Mouse (Mus musculus) heart, embryonic 15.5 days (tissue): Measurements from ENCODE around the gene Ninl. TPM values are rescaled to one million over a fixed set of nuclear protein-coding genes. Genes with fewer than 3 reads are reported as not detected.
A peak's percentile ranks its signal among the peaks of the same experiment; 100 is the strongest.

Source experiments
- ATAC-seq: fragments of 200-750 bp; cut with Nextera tagmentation; replicated peaks from 2 replicates; pipeline ENCODE4 v1.8.0; 2017; ENCODE audit warnings: low read depth, moderate TSS enrichment; ENCODE audit not compliant: insufficient number of reproducible peaks, insufficient read depth, low FRiP score
- H3K27ac ChIP-seq: fragments of 300-500 bp; sonication (generic); 2 replicates; pipeline ENCODE4 v1.5.1; 2015; ENCODE audit warnings: mild to moderate bottlenecking, inconsistent platforms
- H3K27me3 ChIP-seq: fragments of 300-500 bp; sonication (generic); 2 replicates; pipeline ENCODE4 v1.6.1; 2015; ENCODE audit warnings: inconsistent platforms
- H3K36me3 ChIP-seq: fragments of 300-500 bp; sonication (generic); 2 replicates; pipeline ENCODE4 v1.6.1; 2015; ENCODE audit warnings: mild to moderate bottlenecking, inconsistent platforms
- H3K4me1 ChIP-seq: fragments of 300-500 bp; sonication (generic); replicated peaks from 2 replicates; pipeline ENCODE4 v1.6.1; 2015; ENCODE audit warnings: inconsistent platforms
- H3K4me2 ChIP-seq: fragments of 300-500 bp; sonication (generic); 2 replicates; pipeline ENCODE4 v1.6.1; 2015; ENCODE audit warnings: inconsistent platforms, mild to moderate bottlenecking, moderate library complexity
- H3K4me3 ChIP-seq: fragments of 300-500 bp; sonication (generic); 2 replicates; pipeline ENCODE4 v1.5.1; 2015; ENCODE audit warnings: mild to moderate bottlenecking, inconsistent platforms
- H3K9ac ChIP-seq: fragments of 300-500 bp; sonication (generic); 2 replicates; pipeline ENCODE4 v1.6.1; 2015; ENCODE audit warnings: mild to moderate bottlenecking, inconsistent platforms
- H3K9me3 ChIP-seq: fragments of 300-500 bp; sonication (generic); replicated peaks from 2 replicates; pipeline ENCODE4 v1.6.1; 2016; ENCODE audit warnings: inconsistent platforms
- WGBS: fragments of 180-500 bp; shearing (Covaris S2); methylation state at CpG from one replicate; pipeline ENCODE4 v1.1.7; 2015; ENCODE audit warnings: mixed read lengths; 5-methylcytosine and 5-hydroxymethylcytosine counted together
- polyA plus RNA-seq: library from polyadenylated mRNA; unstranded; fragments of >200 nt; fragmentation: Nextera tagmentation; extraction: Ambion mirVana; gene quantifications from 2 replicates; pipeline ENCODE4 v1.2.1, GENCODE M21; 2015

Ninl gene
- polyA plus RNA-seq, 1 experiment from 2014 or later: 2.8 TPM

- Histone ChIP-seq H3K9me3 (no peaks in the 10 kb centered on the region), H3K4me3 (peak overlapping the region; percentile 70), H3K27me3 (no peaks in the 10 kb centered on the region; the same call in 1 of the 2 replicates), H3K36me3 (no peaks in the 10 kb centered on the region), H3K4me1 (peaks cover 9% of the 10 kb centered on the region; the same call in 1 of the 2 replicates), H3K27ac (no peak overlapping the region), H3K9ac (peak overlapping the region; percentile 65), H3K4me2 (peak overlapping the region; percentile 91)
- 77% methylated on average over 1 of the region's 1 CpGs for WGBS
- no peak for ATAC-seq
These were observed 29.6 kb downstream of the Ninl start for GRCm38 (mm10) chr2:151009515-151010085.

- peak; percentile 90 for ATAC-seq
- WGBS: under 1% methylated on average over 50 of the region's 57 CpGs
- Histone ChIP-seq H3K36me3 (no peaks in the 10 kb centered on the region), H3K9me3 (no peaks in the 10 kb centered on the region), H3K27me3 (no peaks in the 10 kb centered on the region; the same call in 1 of the 2 replicates), H3K4me2 (peak overlapping the region; percentile 91), H3K27ac (peak overlapping the region; percentile 59), H3K4me3 (peak overlapping the region; percentile 70), H3K4me1 (peaks cover 9% of the 10 kb centered on the region; the same call in 1 of the 2 replicates), H3K9ac (peak overlapping the region; percentile 65)
These were observed 30.2 kb downstream of the Ninl start for GRCm38 (mm10) chr2:151008939-151009509.

GRCm38 (mm10) chr2:151008517-151008932 is 30.7 kb downstream of the Ninl start:
- ATAC-seq: peak; percentile 16
- WGBS: 0% methylated on average over 21 of the region's 21 CpGs
- Histone ChIP-seq H3K4me3 (peak overlapping the region; percentile 70), H3K9ac (peak overlapping the region; percentile 65), H3K27me3 (no peaks in the 10 kb centered on the region; the same call in 1 of the 2 replicates), H3K9me3 (no peaks in the 10 kb centered on the region), H3K4me1 (peaks cover 9% of the 10 kb centered on the region; the same call in 1 of the 2 replicates), H3K36me3 (no peaks in the 10 kb centered on the region), H3K4me2 (peak overlapping the region; percentile 91), H3K27ac (no peak overlapping the region)

DNA sequence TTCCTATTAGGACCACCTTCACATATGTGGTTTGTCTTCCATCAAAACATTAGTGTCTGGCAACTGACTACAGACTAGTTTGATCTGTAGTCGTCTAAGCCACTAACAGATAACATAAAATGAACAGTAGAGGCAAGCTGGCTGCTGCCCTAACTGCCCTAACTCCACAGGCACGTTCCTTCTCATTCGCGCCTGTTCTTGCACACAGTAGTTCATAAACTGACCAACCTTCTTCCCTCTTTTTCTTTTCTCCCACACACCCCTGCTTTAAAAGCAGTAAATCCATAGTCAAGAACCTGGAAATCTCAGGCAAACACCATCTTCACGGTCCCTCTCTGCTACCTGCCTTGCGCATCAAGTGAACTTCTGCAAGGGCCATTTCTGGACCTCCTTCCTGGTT is 31.2 kb downstream of the Ninl start:
- Histone ChIP-seq H3K4me2 (peak overlapping the region; percentile 91), H3K4me3 (peak overlapping the region; percentile 70), H3K27ac (no peak overlapping the region), H3K4me1 (peaks cover 9% of the 10 kb centered on the region; the same call in 1 of the 2 replicates), H3K9ac (peak overlapping the region; percentile 65; the same call in 1 of the 2 replicates), H3K27me3 (no peaks in the 10 kb centered on the region; the same call in 1 of the 2 replicates), H3K36me3 (no peaks in the 10 kb centered on the region), H3K9me3 (no peaks in the 10 kb centered on the region)
- WGBS: 52% methylated on average over 6 of the region's 6 CpGs
- no peak for ATAC-seq

GRCm38 (mm10) chr2:151006281-151006945 is 32.8 kb downstream of the Ninl start:
- Histone ChIP-seq H3K9ac (no peak overlapping the region), H3K4me3 (no peak overlapping the region), H3K27ac (no peak overlapping the region), H3K4me1 (peaks cover 16% of the 10 kb centered on the region; the same call in 1 of the 2 replicates), H3K27me3 (no peaks in the 10 kb centered on the region; the same call in 1 of the 2 replicates), H3K4me2 (no peak overlapping the region), H3K9me3 (no peaks in the 10 kb centered on the region), H3K36me3 (no peaks in the 10 kb centered on the region)
- ATAC-seq: no peak
- WGBS: 69% methylated on average over 5 of the region's 5 CpGs

GRCm38 (mm10) chr2:151004390-151004789 is 34.8 kb downstream of the Ninl start:
- Histone ChIP-seq H3K4me1 (peaks cover 16% of the 10 kb centered on the region; the same call in 1 of the 2 replicates), H3K27me3 (no peaks in the 10 kb centered on the region; the same call in 1 of the 2 replicates), H3K4me2 (no peak overlapping the region), H3K9me3 (no peaks in the 10 kb centered on the region), H3K27ac (0 out of 2 replicates have a peak overlapping the region, but pooled peaks have one; percentile 25), H3K36me3 (no peaks in the 10 kb centered on the region), H3K9ac (no peak overlapping the region), H3K4me3 (no peak overlapping the region)
- WGBS: 74% methylated on average over 10 of the region's 10 CpGs
- ATAC-seq: no peak

- H3K4me2 ChIP-seq: no peak overlapping the region
- no peak for ATAC-seq
- no peak overlapping the region for H3K9ac ChIP-seq
- H3K4me1 ChIP-seq: peaks cover 16% of the 10 kb centered on the region
- WGBS: 64% methylated on average over 6 of the region's 6 CpGs
- H3K9me3 ChIP-seq: no peaks in the 10 kb centered on the region
- H3K4me3 ChIP-seq: no peak overlapping the region
- H3K27ac ChIP-seq: peak overlapping the region; percentile 25; the same call in 1 of the 2 replicates
- H3K27me3 ChIP-seq: no peaks in the 10 kb centered on the region; the same call in 1 of the 2 replicates
- no peaks in the 10 kb centered on the region for H3K36me3 ChIP-seq
These were observed 35.4 kb downstream of the Ninl start for GRCm38 (mm10) chr2:151003796-151004195.

- Histone ChIP-seq H3K4me1 (peaks cover 13% of the 10 kb centered on the region; the same call in 1 of the 2 replicates), H3K4me2 (no peak overlapping the region), H3K27me3 (no peaks in the 10 kb centered on the region), H3K27ac (no peak overlapping the region), H3K36me3 (no peaks in the 10 kb centered on the region), H3K4me3 (no peak overlapping the region), H3K9me3 (no peaks in the 10 kb centered on the region), H3K9ac (no peak overlapping the region)
- 64% methylated on average over 5 of the region's 5 CpGs for WGBS
- ATAC-seq: no peak
These were observed 37.5 kb downstream of the Ninl start for GRCm38 (mm10) chr2:151001619-151002175.

DNA sequence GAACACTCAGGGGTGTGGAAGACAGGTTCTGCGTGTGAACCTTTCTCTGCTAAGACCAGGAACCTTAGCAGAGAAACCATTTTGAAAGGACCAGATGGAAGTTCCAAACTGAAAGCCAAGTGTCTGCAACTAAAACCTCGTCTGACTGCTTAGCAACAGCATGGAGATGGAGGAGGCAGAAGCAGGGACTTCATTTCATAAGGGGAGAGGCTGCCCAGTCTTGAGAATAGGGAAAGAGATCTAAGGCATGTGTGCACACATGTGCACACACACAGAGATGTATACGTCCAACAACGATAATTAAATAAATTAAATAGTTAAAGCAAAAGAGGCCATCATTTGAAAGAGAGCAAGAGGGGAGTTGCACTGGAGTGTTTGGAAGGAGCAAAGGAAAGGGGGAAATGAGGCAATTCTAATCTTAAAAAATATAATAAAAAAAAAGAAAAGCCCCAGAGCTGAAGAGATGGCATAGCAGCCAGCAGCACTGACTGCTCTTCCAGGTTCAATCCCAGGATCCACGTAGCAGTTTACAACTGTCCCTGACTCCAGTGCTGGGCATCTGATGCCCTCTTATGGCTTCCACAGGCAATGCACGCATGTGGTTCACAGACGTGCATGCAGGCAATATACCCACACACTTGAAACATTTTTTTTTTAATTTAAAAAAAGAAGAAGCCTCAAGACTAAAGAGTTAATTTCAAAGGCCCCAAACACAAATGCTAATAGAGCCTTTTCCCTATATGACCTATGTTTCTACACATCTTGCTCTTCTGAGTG is 38.6 kb downstream of the Ninl start:
- H3K27ac ChIP-seq: no peak overlapping the region
- H3K4me1 ChIP-seq: peaks cover 10% of the 10 kb centered on the region; the same call in 1 of the 2 replicates
- no peak overlapping the region for H3K4me3 ChIP-seq
- no peaks in the 10 kb centered on the region for H3K27me3 ChIP-seq
- 0 out of 2 replicates have a peak, but pooled peaks have one; percentile 48 for ATAC-seq
- H3K4me2 ChIP-seq: no peak overlapping the region
- 54% methylated on average over 7 of the region's 7 CpGs for WGBS
- no peaks in the 10 kb centered on the region for H3K36me3 ChIP-seq
- no peak overlapping the region for H3K9ac ChIP-seq
- no peaks in the 10 kb centered on the region for H3K9me3 ChIP-seq

DNA sequence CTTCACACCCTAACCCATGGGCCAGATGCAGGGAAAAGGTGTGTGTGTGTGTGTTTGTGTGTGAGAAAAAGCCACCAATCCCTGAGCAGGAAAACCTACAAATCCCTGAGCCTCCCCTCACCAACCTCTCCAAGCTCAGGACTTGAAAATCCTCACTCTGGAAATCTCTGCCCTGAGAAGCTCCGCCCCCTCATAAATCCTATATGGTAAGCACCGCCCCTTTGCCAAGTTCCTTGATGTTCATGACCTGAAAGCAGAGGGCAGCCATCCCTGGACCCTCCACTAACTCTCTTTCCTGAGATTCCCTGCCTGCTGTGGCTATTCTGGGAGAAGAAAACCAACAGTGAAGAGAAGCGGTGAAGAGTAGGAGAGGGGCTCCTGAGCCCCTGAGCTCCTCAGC is 40.2 kb downstream of the Ninl start:
- no peaks in the 10 kb centered on the region for H3K36me3 ChIP-seq
- no peak overlapping the region for H3K27ac ChIP-seq
- no peak overlapping the region for H3K4me3 ChIP-seq
- ATAC-seq: no peak
- H3K4me1 ChIP-seq: peaks cover 13% of the 10 kb centered on the region; the same call in 1 of the 2 replicates
- H3K4me2 ChIP-seq: no peak overlapping the region
- no peak overlapping the region for H3K9ac ChIP-seq
- 50% methylated on average over 3 of the region's 3 CpGs for WGBS
- no peaks in the 10 kb centered on the region for H3K27me3 ChIP-seq
- H3K9me3 ChIP-seq: no peaks in the 10 kb centered on the region
